Mouse (Mus musculus) kidney, adult 2 months (tissue): ENCODE data around the gene Iqschfp. TPM values are rescaled to one million over a fixed set of nuclear protein-coding genes. Genes with fewer than 3 reads are reported as not detected.

Source experiments
- DNase-seq: peaks from one replicate; pipeline ENCODE4 v3.0.0; 2021
- H3K27ac ChIP-seq: fragments of 200-500 bp; 2 replicates; pipeline ENCODE4 v1.5.1; 2012; ENCODE audit warnings: low read depth, low read length, control low read depth, inconsistent platforms; ENCODE audit not compliant: insufficient read depth
- H3K27me3 ChIP-seq: fragments of 200-500 bp; replicated peaks from 2 replicates; pipeline ENCODE4 v1.6.1; 2012; ENCODE audit warnings: mild to moderate bottlenecking, moderate library complexity, low read length, inconsistent platforms; ENCODE audit not compliant: control insufficient read depth, insufficient read depth
- H3K36me3 ChIP-seq: fragments of 200-500 bp; 2 replicates; pipeline ENCODE4 v1.6.1; 2012; ENCODE audit warnings: mild to moderate bottlenecking, moderate library complexity, low read length, inconsistent platforms; ENCODE audit not compliant: control insufficient read depth, insufficient read depth
- H3K4me1 ChIP-seq: fragments of 200-500 bp; 2 replicates; pipeline ENCODE4 v1.6.1; 2011; ENCODE audit warnings: low read length; ENCODE audit not compliant: control insufficient read depth, insufficient read depth
- H3K4me3 ChIP-seq: fragments of 200-500 bp; 2 replicates; pipeline ENCODE4 v1.5.1; 2011; ENCODE audit warnings: mild to moderate bottlenecking, low read depth, low read length, control low read depth; ENCODE audit not compliant: insufficient read depth
- CTCF ChIP-seq: fragments of 200-500 bp; conservative IDR thresholded peaks from 2 replicates; pipeline ENCODE4 v1.5.1; 2011; ENCODE audit warnings: low read depth, mild to moderate bottlenecking, control low read depth, low read length, moderate library complexity, mixed read lengths; ENCODE audit not compliant: insufficient read depth, insufficient read length
- POLR2A ChIP-seq: fragments of 200-500 bp; IDR thresholded peaks from one replicate; pipeline ENCODE4 v1.6.1; 2011; ENCODE audit warnings: low read depth, low read length, control low read depth
- WGBS: fragments of 180-500 bp; shearing (Covaris S2); methylation state at CpG from one replicate; pipeline ENCODE4 v1.1.7; 2018; 5-methylcytosine and 5-hydroxymethylcytosine counted together
- polyA plus RNA-seq: library from polyadenylated mRNA; depleted of rRNA; stranded (reverse); fragments of >200 nt; gene quantifications from 2 replicates; pipeline ENCODE4 v1.2.3, GENCODE M21; 2012

The Iqschfp gene
- polyA plus RNA-seq, 1 experiment, result not detected

GRCm38 (mm10) chr3:68284500-68284899 is 392.5 kb downstream of the Iqschfp start:
- Histone ChIP-seq H3K4me3 (no peak overlapping the region), H3K27me3 (no peaks in the 10 kb centered on the region), H3K27ac (no peak overlapping the region), H3K4me1 (no peaks in the 10 kb centered on the region), H3K36me3 (no peaks in the 10 kb centered on the region)
- no peak for DNase-seq
- 86% methylated on average over 2 of the region's 2 CpGs for WGBS
- TF ChIP-seq CTCF (no peak), POLR2A (no peak)

- no peak for TF ChIP-seq POLR2A
- no peak for TF ChIP-seq CTCF
- H3K36me3 ChIP-seq, result no peaks in the 10 kb centered on the region
- H3K4me1 ChIP-seq, result no peaks in the 10 kb centered on the region
- no peak overlapping the region for H3K27ac ChIP-seq
- WGBS, result 92% methylated on average over 7 of the region's 7 CpGs
- no peak overlapping the region for H3K4me3 ChIP-seq
- no peaks in the 10 kb centered on the region for H3K27me3 ChIP-seq
- DNase-seq, result no peak
These were observed 404.7 kb downstream of the Iqschfp start for GRCm38 (mm10) chr3:68296752-68297151.

- no peak overlapping the region for H3K4me3 ChIP-seq
- no peaks in the 10 kb centered on the region for H3K36me3 ChIP-seq
- TF ChIP-seq CTCF, result no peak
- no peak for TF ChIP-seq POLR2A
- H3K27me3 ChIP-seq, result no peaks in the 10 kb centered on the region
- no peaks in the 10 kb centered on the region for H3K4me1 ChIP-seq
- WGBS, result 14% methylated on average over 1 of the region's 1 CpGs
- no peak for DNase-seq
- no peak overlapping the region for H3K27ac ChIP-seq
These were observed 413.6 kb downstream of the Iqschfp start for GRCm38 (mm10) chr3:68305647-68306046.

- no peak for DNase-seq
- Histone ChIP-seq H3K36me3 (no peaks in the 10 kb centered on the region), H3K27me3 (no peaks in the 10 kb centered on the region), H3K4me3 (no peak overlapping the region), H3K27ac (no peak overlapping the region), H3K4me1 (no peaks in the 10 kb centered on the region)
- TF ChIP-seq CTCF (no peak), POLR2A (no peak)
- WGBS, result 72% methylated on average over 4 of the region's 4 CpGs
These were observed 414.7 kb downstream of the Iqschfp start for GRCm38 (mm10) chr3:68306726-68307125.

GRCm38 (mm10) chr3:68325575-68325974 is 433.5 kb downstream of the Iqschfp start:
- WGBS, result 79% methylated on average over 6 of the region's 6 CpGs
- Histone ChIP-seq H3K27me3 (no peaks in the 10 kb centered on the region), H3K27ac (no peak overlapping the region), H3K4me1 (no peaks in the 10 kb centered on the region), H3K36me3 (no peaks in the 10 kb centered on the region), H3K4me3 (no peak overlapping the region)
- DNase-seq, result no peak
- TF ChIP-seq CTCF, result no peak
- no peak for TF ChIP-seq POLR2A

GRCm38 (mm10) chr3:68332515-68332914 is 440.5 kb downstream of the Iqschfp start:
- 36% methylated on average over 2 of the region's 2 CpGs for WGBS
- Histone ChIP-seq H3K27ac (no peak overlapping the region), H3K27me3 (no peaks in the 10 kb centered on the region), H3K4me3 (no peak overlapping the region), H3K4me1 (no peaks in the 10 kb centered on the region), H3K36me3 (no peaks in the 10 kb centered on the region)
- no peak for DNase-seq
- no peak for TF ChIP-seq CTCF
- no peak for TF ChIP-seq POLR2A

GRCm38 (mm10) chr3:68335501-68335900 is 443.5 kb downstream of the Iqschfp start:
- H3K27ac ChIP-seq, result no peak overlapping the region
- H3K27me3 ChIP-seq, result no peaks in the 10 kb centered on the region
- H3K4me3 ChIP-seq, result no peak overlapping the region
- TF ChIP-seq CTCF (no peak), POLR2A (no peak)
- no peaks in the 10 kb centered on the region for H3K4me1 ChIP-seq
- no peaks in the 10 kb centered on the region for H3K36me3 ChIP-seq
- WGBS, result 94% methylated on average over 4 of the region's 4 CpGs
- no peak for DNase-seq

GRCm38 (mm10) chr3:68350624-68351023 is 458.6 kb downstream of the Iqschfp start:
- 52% methylated on average over 6 of the region's 6 CpGs for WGBS
- Histone ChIP-seq H3K27me3 (no peaks in the 10 kb centered on the region), H3K36me3 (no peaks in the 10 kb centered on the region), H3K27ac (no peak overlapping the region), H3K4me3 (no peak overlapping the region), H3K4me1 (no peaks in the 10 kb centered on the region)
- DNase-seq, result no peak
- TF ChIP-seq POLR2A, result no peak
- no peak for TF ChIP-seq CTCF
